Mouse (Mus musculus): ENCODE measurements around the gene Fbxo22. TPM values are rescaled to one million over a fixed set of nuclear protein-coding genes. Genes with fewer than 3 reads are reported as not detected.

Gene Fbxo22
- total RNA-seq (2017), result 44.5 and 60.9 TPM in 2 replicates

DNA sequence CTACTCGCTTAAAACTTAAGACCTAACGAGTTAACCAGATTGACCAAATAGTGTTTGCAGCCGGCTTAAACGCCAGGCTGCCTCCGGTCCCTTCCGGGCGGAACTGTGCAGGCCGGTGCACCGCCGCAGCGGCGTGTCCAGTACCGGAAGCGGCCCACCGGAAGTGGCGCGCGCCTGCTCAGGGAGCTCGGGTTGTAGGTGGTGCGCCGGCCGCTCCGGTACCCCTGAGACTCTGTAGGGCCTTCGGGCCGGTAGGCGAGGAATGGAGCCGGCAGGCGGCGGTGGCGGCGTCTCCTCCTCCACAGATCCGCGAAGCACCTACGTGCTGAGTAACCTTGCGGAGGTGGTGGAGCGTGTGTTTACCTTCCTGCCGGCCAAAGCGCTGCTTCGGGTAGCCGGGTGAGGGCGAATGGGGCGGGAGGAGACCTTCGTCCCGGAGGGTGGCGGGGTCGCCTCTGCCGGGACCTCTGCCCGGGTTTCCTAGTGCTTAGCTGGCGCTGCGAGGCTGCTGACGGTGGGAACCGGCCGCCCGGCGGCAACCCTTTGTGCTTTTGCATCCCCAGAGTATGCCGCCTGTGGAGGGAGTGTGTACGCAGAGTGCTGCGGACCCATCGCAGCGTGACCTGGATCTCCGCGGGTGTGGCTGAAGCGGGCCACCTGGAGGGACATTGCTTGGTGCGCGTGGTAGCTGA lies at the start of gene Fbxo22:
Gene Fbxo22 (plus strand): TSS at position 136 of the 692 bp plus-strand sequence.
- ATAC-seq (replicated peaks in 1 of 2; ENCODE audit: insufficient read depth in 1 of 2, low FRiP score in 2 of 2, low TSS enrichment in 1 of 2, low read depth in 1 of 2, poor library complexity in 2 of 2, severe bottlenecking in 2 of 2), result peak; percentile 81 to 88

GRCm38 (mm10) chr9:55170655-55171412 lies 37.9 kb upstream of the Fbxo22 start:
- peak in 1 of 2 experiments; percentile 21; a peak in 1 of 4 replicates for ATAC-seq (replicated peaks in 1 of 2; ENCODE audit: insufficient read depth in 1 of 2, low FRiP score in 2 of 2, low TSS enrichment in 1 of 2, low read depth in 1 of 2, poor library complexity in 2 of 2, severe bottlenecking in 2 of 2)

GRCm38 (mm10) chr9:55172195-55172685 lies 36.5 kb upstream of the Fbxo22 start:
- ATAC-seq (replicated peaks in 1 of 2; ENCODE audit: insufficient read depth in 1 of 2, low FRiP score in 2 of 2, low TSS enrichment in 1 of 2, low read depth in 1 of 2, poor library complexity in 2 of 2, severe bottlenecking in 2 of 2), result no peak

GRCm38 (mm10) chr9:55174235-55174634 lies 34.5 kb upstream of the Fbxo22 start:
- no peak for ATAC-seq (replicated peaks in 1 of 2; ENCODE audit: insufficient read depth in 1 of 2, low FRiP score in 2 of 2, low TSS enrichment in 1 of 2, low read depth in 1 of 2, poor library complexity in 2 of 2, severe bottlenecking in 2 of 2)

- ATAC-seq (replicated peaks in 1 of 2; ENCODE audit: insufficient read depth in 1 of 2, low FRiP score in 2 of 2, low TSS enrichment in 1 of 2, low read depth in 1 of 2, poor library complexity in 2 of 2, severe bottlenecking in 2 of 2), result no peak
Observed at GRCm38 (mm10) chr9:55195876-55196275, 12.8 kb upstream of the Fbxo22 start.

- no peak for ATAC-seq (replicated peaks in 1 of 2; ENCODE audit: insufficient read depth in 1 of 2, low FRiP score in 2 of 2, low TSS enrichment in 1 of 2, low read depth in 1 of 2, poor library complexity in 2 of 2, severe bottlenecking in 2 of 2)
Observed at GRCm38 (mm10) chr9:55198260-55198659, 10.5 kb upstream of the Fbxo22 start.

GRCm38 (mm10) chr9:55199348-55199747 lies 9.4 kb upstream of the Fbxo22 start:
- ATAC-seq (replicated peaks in 1 of 2; ENCODE audit: insufficient read depth in 1 of 2, low FRiP score in 2 of 2, low TSS enrichment in 1 of 2, low read depth in 1 of 2, poor library complexity in 2 of 2, severe bottlenecking in 2 of 2), result no peak

DNA sequence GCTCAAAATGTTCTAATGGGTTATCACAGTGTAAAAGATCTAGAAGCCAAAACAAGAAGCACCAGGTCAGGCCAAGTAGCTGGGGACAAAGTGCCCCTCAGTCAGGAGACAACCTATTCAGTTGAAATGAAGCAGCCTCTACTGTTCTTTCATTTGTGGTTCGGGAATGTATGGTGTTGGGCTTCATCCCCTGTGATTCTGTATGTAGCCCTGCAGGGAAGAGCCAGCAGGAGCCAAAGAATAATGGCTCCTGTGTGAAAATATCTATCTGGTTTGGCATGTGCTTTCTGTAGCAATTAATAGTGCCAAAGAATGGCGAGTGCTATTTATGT lies 301 bp upstream of the Fbxo22 start:
- ATAC-seq (replicated peaks in 1 of 2; ENCODE audit: insufficient read depth in 1 of 2, low FRiP score in 2 of 2, low TSS enrichment in 1 of 2, low read depth in 1 of 2, poor library complexity in 2 of 2, severe bottlenecking in 2 of 2), result peak in 1 of 2 experiments; percentile 23; a peak in 1 of 4 replicates

- no peak for ATAC-seq (replicated peaks in 1 of 2; ENCODE audit: insufficient read depth in 1 of 2, low FRiP score in 2 of 2, low TSS enrichment in 1 of 2, low read depth in 1 of 2, poor library complexity in 2 of 2, severe bottlenecking in 2 of 2)
Observed at GRCm38 (mm10) chr9:55211611-55212010, 2.9 kb downstream of the Fbxo22 start.

DNA sequence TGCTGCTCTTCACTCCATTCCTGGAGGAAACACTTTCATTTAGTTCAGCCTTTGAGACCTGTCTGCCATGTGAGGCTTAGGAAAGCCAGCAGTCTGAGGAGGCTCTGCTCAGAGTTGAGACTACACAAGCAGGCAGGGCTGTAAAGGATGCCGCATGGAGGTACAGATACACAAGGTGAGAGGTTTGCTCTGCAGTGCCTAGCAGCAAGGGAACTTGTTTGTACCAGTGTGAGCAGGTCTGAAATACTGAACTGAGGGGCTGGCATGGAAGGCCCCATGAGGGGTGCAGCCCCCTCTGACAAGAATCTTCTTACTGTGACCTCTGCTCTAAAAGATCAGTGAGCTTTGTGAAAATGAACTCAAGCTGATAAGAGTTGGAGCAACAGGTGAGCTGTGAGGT lies 4.7 kb downstream of the Fbxo22 start:
- no peak for ATAC-seq (replicated peaks in 1 of 2; ENCODE audit: insufficient read depth in 1 of 2, low FRiP score in 2 of 2, low TSS enrichment in 1 of 2, low read depth in 1 of 2, poor library complexity in 2 of 2, severe bottlenecking in 2 of 2)

- ATAC-seq (replicated peaks in 1 of 2; ENCODE audit: insufficient read depth in 1 of 2, low FRiP score in 2 of 2, low TSS enrichment in 1 of 2, low read depth in 1 of 2, poor library complexity in 2 of 2, severe bottlenecking in 2 of 2), result no peak
Observed at GRCm38 (mm10) chr9:55215056-55215455, 6.3 kb downstream of the Fbxo22 start.

GRCm38 (mm10) chr9:55215648-55216047 lies 6.9 kb downstream of the Fbxo22 start:
- no peak for ATAC-seq (replicated peaks in 1 of 2; ENCODE audit: insufficient read depth in 1 of 2, low FRiP score in 2 of 2, low TSS enrichment in 1 of 2, low read depth in 1 of 2, poor library complexity in 2 of 2, severe bottlenecking in 2 of 2)

- no peak for ATAC-seq (replicated peaks in 1 of 2; ENCODE audit: insufficient read depth in 1 of 2, low FRiP score in 2 of 2, low TSS enrichment in 1 of 2, low read depth in 1 of 2, poor library complexity in 2 of 2, severe bottlenecking in 2 of 2)
Observed at GRCm38 (mm10) chr9:55216078-55216477, 7.4 kb downstream of the Fbxo22 start.

DNA sequence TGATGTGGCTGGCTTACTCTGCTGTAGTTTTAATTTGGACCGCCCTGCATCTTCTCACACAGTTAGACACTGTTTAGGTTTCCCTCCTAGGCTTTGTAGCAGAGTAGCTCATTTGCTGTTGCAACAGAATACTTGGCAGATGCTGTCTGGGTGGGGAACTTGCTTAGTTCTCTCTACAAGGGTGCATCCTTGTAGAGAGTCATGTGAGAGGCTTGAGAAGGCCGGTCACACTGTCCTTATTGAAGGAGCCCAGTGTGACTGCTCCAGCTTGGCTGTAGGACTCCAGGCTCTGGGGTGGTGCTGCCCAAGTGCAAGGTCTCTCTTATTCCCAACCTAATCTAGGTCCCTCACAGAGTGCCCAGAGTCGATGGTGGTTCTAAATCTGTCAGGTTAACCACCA lies 8.7 kb downstream of the Fbxo22 start:
- ATAC-seq (replicated peaks in 1 of 2; ENCODE audit: insufficient read depth in 1 of 2, low FRiP score in 2 of 2, low TSS enrichment in 1 of 2, low read depth in 1 of 2, poor library complexity in 2 of 2, severe bottlenecking in 2 of 2), result no peak

DNA sequence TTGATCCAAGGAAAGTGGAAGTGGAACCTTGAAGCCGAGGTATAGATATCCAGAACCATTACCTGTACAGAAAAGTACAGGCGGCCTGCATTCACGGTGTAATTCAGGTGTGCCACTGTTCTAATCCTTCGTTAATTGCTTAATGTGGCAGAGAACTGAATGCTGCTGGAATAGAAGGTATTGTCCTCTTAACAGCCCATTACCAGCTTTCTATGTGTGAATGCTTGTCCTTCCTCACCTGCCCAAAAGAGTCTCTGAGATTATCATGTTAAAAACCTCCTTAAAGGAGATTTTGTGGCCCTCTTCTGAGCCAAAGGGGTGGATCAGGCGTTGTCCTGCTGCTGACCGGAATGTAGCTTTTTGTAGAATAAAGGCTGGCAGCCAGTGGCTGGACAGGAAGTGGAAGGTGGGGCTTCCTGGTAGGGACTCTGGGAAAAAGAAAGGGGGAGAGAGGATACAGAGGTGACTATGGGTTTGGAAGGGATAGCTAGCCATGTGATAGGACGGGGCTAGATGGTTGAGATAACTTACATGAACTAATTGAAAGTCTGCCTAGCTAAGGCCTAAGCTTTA lies 16.5 kb downstream of the Fbxo22 start:
- ATAC-seq (replicated peaks in 1 of 2; ENCODE audit: insufficient read depth in 1 of 2, low FRiP score in 2 of 2, low TSS enrichment in 1 of 2, low read depth in 1 of 2, poor library complexity in 2 of 2, severe bottlenecking in 2 of 2), result no peak

- no peak for ATAC-seq (replicated peaks in 1 of 2; ENCODE audit: insufficient read depth in 1 of 2, low FRiP score in 2 of 2, low TSS enrichment in 1 of 2, low read depth in 1 of 2, poor library complexity in 2 of 2, severe bottlenecking in 2 of 2)
Observed at GRCm38 (mm10) chr9:55226251-55226650, 17.5 kb downstream of the Fbxo22 start.

- ATAC-seq (replicated peaks in 1 of 2; ENCODE audit: insufficient read depth in 1 of 2, low FRiP score in 2 of 2, low TSS enrichment in 1 of 2, low read depth in 1 of 2, poor library complexity in 2 of 2, severe bottlenecking in 2 of 2), result no peak
Observed at GRCm38 (mm10) chr9:55228149-55228548, 19.4 kb downstream of the Fbxo22 start.

GRCm38 (mm10) chr9:55229010-55229409 lies 20.3 kb downstream of the Fbxo22 start:
- ATAC-seq (replicated peaks in 1 of 2; ENCODE audit: insufficient read depth in 1 of 2, low FRiP score in 2 of 2, low TSS enrichment in 1 of 2, low read depth in 1 of 2, poor library complexity in 2 of 2, severe bottlenecking in 2 of 2), result no peak
